Mouse (Mus musculus) embryo, embryonic 11.5 days (tissue): Measurements from ENCODE around the gene Mrps2.

ENCODE experiments used
- DNase-seq: peaks from one replicate; pipeline ENCODE4 v3.0.0-alpha.2; 2012; ENCODE audit warnings: low read depth, low spot score

Gene Mrps2

GRCm38 (mm10) chr2:28467860-28468485 is at the start of gene Mrps2:
TSS of gene Mrps2 (plus strand) at chr2:28468066.
- DNase-seq = peak; percentile 82

DNA sequence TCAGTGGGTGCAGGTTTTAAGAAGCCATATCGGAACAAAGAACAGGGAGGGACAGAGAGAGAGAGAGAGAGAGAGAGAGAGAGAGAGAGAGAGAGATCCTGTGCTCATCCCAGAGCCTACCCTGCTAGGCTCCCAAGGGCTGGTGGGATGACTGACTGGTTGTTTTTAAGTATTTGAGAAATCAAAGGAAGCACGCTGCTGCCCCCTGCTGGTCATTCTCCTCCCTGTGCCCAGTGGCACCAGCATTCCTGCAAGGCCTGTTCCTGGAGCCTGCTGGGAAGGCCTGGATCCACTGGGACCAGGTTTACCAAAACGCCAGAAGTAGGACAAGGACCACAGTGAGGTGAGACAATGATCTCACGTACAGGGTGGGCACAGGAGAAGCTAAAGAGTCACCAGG is 48.0 kb upstream of the Mrps2 start:
- DNase-seq = peak; percentile 79

DNA sequence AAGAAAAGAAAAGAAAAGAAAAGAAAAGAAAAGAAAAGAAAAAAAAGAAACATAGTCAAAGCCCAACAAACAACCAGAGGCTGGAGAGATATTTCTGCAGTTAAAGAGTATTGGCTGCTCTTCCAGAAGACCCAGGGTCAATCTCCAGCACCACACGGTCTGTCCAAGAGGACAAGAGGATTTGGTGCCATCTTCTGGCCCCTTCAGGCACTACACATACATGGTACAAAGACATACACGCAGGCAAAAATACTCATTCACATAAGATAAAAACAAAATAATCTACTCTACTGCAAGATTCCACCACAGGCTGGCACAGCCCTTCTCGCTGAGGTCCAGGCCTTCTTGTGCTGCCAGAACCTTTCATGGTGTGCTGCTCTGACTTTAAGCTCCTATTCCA is 44.7 kb upstream of the Mrps2 start:
- no peak for DNase-seq

GRCm38 (mm10) chr2:28427226-28427625 is 40.6 kb upstream of the Mrps2 start:
- DNase-seq = no peak

GRCm38 (mm10) chr2:28430846-28431245 is 37.0 kb upstream of the Mrps2 start:
- no peak for DNase-seq

- DNase-seq = no peak
These were observed 35.1 kb upstream of the Mrps2 start for GRCm38 (mm10) chr2:28432811-28433210.

DNA sequence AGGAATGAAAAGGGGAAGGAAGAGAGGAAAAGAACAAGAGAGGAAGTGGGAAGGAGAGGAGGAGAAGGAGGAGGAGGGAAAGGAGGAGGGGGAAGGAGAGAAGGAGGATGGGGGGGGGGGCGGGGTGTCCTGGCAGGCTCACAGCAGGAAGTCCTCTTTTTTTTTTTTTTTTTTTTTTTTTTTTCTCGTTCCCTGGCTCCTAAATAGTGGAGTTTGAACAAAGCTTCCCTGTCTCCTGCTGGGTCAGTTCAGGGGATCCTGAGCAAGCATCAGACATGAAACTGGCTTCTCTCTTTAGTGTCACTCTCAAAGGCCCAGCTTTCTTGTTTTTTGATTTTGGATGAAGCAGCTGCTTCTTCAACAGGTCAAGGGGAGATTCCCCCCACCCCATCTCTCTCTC is 34.4 kb upstream of the Mrps2 start:
- DNase-seq = no peak

- DNase-seq = no peak
These were observed 32.5 kb upstream of the Mrps2 start for GRCm38 (mm10) chr2:28435401-28435800.

GRCm38 (mm10) chr2:28440842-28441241 is 27.0 kb upstream of the Mrps2 start:
- no peak for DNase-seq

DNA sequence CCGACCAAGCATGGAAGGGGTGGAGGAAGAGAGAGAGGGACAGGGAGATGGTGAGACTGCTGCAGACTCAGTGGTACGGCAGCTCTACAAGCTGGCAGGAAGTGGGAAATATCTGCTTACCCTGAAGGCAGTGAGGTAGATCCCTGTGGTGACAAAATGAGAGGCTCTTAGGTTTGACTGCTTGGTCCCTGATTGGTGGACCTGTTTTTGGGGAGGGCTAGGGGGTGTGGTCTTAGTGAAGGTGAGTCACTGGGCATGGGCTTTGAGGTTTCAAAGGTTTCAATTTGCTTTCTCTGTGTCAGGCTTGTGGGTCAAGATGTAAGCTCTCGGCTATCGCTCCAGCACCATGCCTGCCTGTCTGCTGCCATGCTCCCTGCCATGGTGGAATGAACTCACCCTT is 22.8 kb upstream of the Mrps2 start:
- DNase-seq = no peak

DNA sequence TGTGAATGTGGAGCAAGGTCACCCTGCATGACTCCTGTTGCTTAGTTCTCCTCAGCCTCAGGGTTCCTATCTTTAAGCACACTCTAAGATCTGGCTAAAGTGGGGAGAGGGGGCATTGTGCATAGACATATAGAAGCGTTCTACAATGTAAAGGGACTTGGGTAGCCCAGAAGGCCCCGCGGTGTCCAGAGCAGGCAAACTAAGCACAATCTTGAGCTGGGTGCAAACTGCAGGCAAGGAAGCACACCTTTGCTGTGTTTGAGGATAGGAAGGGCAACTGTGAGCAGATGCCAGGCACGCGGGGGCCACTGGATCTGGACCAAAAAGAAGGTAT is 21.7 kb upstream of the Mrps2 start:
- DNase-seq = no peak

- DNase-seq = no peak
These were observed 21.2 kb upstream of the Mrps2 start, which contains the start of gene Ppp1r26 for GRCm38 (mm10) chr2:28446515-28447314. TSS of gene Ppp1r26 (plus strand) at chr2:28446800.

DNA sequence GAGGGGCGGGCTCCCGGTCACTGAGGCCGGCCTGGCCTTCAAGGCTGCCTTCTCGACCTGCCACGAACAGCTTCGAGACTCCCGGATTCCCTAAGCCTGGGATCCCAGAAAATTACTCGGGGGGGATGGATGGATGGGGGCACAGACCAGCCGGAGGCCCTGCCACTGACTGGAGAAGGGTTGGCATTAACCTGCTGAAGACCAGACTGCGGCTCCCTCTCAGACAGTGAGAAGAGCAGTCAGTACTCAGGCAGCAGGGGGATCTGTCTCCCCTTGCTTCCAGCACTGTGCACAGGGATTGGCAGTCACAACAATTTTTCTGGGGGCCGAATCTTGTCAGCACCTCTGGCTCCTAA is 20.6 kb upstream of the Mrps2 start:
- DNase-seq = no peak

DNA sequence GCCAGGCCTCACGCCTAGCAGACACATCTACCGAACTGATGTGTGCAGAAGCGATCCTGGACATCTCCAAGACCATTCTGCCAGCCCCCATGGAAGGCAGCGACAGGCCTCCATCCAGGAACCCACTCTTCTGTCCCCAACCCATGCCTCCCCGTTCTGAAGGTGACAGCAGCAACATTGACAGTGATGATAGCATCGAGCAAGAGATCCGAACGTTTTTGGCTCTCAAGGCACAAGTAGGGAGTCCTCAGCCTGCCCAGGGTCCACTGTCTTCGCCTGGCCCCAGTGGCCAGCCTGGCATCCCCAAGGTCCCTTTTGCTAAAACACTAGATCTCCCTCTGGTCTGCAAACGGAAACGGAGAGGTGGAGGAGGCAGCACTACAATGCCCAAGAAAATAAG is 16.2 kb upstream of the Mrps2 start:
- DNase-seq = no peak

- no peak for DNase-seq
These were observed 14.3 kb upstream of the Mrps2 start for GRCm38 (mm10) chr2:28453539-28453938.

DNA sequence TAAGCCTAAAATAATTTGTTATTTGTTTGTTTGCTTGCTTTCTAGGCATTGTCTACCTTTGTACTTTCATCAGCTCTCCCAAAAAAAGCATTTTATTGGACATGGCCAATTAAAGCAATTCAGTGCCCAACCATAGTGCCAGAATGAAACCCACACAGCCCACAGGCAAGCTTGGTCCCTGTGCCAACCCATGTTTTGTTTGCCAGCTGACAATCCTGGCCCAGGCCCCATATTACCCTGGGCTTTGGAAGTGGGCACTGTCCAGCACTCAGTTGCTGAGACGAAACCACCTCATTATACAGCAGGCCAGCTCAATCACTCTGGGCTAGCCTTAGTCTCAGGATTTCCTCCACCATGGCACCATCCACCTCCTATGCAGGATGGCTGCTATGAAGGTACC is 11.2 kb upstream of the Mrps2 start:
- no peak for DNase-seq

DNA sequence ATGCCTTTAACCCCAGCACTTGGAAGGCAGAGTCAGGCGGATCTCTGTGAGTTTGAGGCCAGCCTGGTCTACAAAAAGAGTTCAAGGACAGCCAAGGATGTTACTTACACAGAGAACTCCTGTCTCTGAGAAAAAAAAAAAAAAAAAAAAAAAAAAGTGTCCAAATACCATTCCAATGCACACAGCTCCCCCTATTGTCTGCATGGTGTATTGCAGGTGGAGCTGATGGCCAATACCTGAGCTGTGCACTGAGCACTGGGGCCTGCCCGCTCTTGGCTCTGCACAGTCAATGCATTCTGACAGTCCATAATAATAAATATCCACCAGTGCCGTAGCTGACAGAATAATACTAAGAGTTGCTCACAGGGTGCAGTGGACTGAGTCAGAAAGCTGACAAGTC is 3.9 kb upstream of the Mrps2 start:
- DNase-seq = peak; percentile 26

DNA sequence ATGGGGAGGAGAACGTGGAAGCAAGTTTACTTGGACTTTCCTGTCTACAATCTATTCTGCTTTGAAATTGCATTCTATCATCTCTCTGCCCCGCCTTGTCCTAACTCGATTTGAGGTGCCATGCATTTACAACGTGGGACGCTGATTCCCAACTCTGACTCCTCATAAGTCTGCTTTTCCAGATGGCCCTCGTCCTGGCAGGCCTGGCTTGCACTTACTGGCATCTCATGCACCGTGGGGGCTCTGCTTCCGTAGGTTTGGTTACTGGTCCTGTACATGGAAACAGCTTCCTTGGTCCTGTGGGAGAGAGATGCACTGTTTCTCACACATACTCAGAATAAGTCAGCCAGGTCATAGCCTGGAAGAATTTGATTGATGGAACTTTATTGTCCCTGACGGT is 2.9 kb upstream of the Mrps2 start:
- no peak for DNase-seq

DNA sequence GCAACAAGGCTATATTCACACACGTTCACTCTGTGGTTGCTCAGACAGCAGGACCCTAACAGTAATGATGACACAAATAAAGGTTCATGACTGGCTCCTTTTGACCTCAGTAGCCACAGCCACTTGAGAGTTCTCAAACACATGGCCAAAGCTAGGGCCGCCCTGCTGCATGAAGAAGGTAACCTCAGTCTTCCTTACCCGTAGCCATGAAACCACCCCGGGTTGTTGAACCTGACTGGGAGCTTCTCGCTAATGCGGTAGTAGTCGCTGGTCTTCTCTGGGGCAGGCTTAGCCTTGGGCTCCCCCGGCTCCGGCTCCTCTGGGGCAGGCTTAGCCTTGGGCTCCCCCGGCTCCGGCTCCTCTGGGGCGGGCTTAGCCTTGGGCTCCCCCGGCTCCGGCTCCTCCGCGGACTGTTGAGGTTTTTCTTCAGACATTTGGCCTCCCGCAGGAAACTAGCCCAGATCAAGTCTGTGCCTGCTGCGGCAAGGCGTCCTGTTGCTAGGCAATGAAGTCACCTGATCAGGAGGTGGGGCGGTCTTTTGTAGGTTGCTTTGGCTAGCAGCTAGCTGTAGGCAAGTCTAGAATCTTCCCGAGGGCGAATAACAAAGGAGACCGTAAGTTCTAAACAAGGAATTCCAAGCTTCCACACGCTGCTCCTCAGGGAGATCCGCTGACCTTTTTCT is 1.9 kb upstream of the Mrps2 start, which contains the start of gene 1700007K13Rik:
1700007K13Rik (minus strand) TSS at position 497 of the 683 bp plus-strand sequence.
- DNase-seq = peak; percentile 51

DNA sequence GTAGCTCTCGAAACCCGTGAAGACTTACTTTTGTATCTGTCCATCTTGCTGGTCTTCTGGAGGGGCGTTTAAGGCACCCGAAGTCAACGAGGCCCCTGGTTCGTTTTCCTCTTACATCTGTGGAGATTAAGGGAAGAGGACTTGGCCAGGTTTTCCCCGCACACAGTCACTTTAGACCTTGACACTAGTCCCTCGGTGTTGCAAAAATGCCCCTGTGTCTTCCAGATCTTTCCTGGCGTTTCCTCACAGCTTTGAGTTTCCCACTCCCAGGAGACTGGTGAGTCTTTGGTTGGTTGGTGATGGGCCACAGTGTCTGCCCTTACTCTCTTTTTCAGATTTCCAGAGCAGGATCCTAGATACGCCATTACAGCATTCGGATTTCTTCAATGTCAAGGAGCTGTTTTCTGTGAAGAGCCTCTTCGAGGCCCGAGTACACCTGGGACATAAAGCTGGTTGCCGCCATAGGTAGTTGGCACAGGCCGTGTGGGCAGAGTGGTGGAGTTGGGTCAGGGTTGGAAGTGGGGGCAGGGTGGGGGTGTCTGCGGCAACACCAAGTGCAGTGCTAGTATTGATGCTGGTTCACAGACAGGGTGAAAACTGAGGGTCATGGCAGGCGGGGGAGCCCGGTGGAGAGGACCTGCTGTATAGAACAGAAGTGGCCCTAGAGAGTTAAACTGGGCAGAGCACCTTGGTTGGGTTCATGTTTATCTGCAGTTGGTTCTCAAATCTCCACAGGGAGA is 790 bp downstream of the Mrps2 start:
- no peak for DNase-seq

GRCm38 (mm10) chr2:28469461-28469860 is 1.6 kb downstream of the Mrps2 start:
- no peak for DNase-seq

- DNase-seq = no peak
These were observed 2.7 kb downstream of the Mrps2 start for GRCm38 (mm10) chr2:28470591-28470990.
